Mouse (Mus musculus) kidney, adult 2 months (tissue): ENCODE data around the gene Ssr2. TPM values are rescaled to one million over a fixed set of nuclear protein-coding genes. Genes with fewer than 3 reads are reported as not detected.
"Not testable (repeated sequence)": the region's sequence is repeated elsewhere in the genome, so short reads cannot be mapped to it uniquely, and the experiment has no call there.

Source experiments
- DNase-seq: peaks from one replicate; pipeline ENCODE4 v3.0.0; 2021
- H3K27ac ChIP-seq: fragments of 200-500 bp; 2 replicates; pipeline ENCODE4 v1.5.1; 2012; ENCODE audit warnings: low read depth, low read length, control low read depth, inconsistent platforms; ENCODE audit not compliant: insufficient read depth
- H3K27me3 ChIP-seq: fragments of 200-500 bp; replicated peaks from 2 replicates; pipeline ENCODE4 v1.6.1; 2012; ENCODE audit warnings: mild to moderate bottlenecking, moderate library complexity, low read length, inconsistent platforms; ENCODE audit not compliant: control insufficient read depth, insufficient read depth
- H3K36me3 ChIP-seq: fragments of 200-500 bp; 2 replicates; pipeline ENCODE4 v1.6.1; 2012; ENCODE audit warnings: mild to moderate bottlenecking, moderate library complexity, low read length, inconsistent platforms; ENCODE audit not compliant: control insufficient read depth, insufficient read depth
- H3K4me1 ChIP-seq: fragments of 200-500 bp; 2 replicates; pipeline ENCODE4 v1.6.1; 2011; ENCODE audit warnings: low read length; ENCODE audit not compliant: control insufficient read depth, insufficient read depth
- H3K4me3 ChIP-seq: fragments of 200-500 bp; 2 replicates; pipeline ENCODE4 v1.5.1; 2011; ENCODE audit warnings: mild to moderate bottlenecking, low read depth, low read length, control low read depth; ENCODE audit not compliant: insufficient read depth
- CTCF ChIP-seq: fragments of 200-500 bp; conservative IDR thresholded peaks from 2 replicates; pipeline ENCODE4 v1.5.1; 2011; ENCODE audit warnings: low read depth, mild to moderate bottlenecking, control low read depth, low read length, moderate library complexity, mixed read lengths; ENCODE audit not compliant: insufficient read depth, insufficient read length
- POLR2A ChIP-seq: fragments of 200-500 bp; IDR thresholded peaks from one replicate; pipeline ENCODE4 v1.6.1; 2011; ENCODE audit warnings: low read depth, low read length, control low read depth
- WGBS: fragments of 180-500 bp; shearing (Covaris S2); methylation state at CpG from one replicate; pipeline ENCODE4 v1.1.7; 2018; 5-methylcytosine and 5-hydroxymethylcytosine counted together
- polyA plus RNA-seq: library from polyadenylated mRNA; depleted of rRNA; stranded (reverse); fragments of >200 nt; gene quantifications from 2 replicates; pipeline ENCODE4 v1.2.3, GENCODE M21; 2012

Ssr2 gene
- polyA plus RNA-seq, 1 experiment = 180 TPM

DNA sequence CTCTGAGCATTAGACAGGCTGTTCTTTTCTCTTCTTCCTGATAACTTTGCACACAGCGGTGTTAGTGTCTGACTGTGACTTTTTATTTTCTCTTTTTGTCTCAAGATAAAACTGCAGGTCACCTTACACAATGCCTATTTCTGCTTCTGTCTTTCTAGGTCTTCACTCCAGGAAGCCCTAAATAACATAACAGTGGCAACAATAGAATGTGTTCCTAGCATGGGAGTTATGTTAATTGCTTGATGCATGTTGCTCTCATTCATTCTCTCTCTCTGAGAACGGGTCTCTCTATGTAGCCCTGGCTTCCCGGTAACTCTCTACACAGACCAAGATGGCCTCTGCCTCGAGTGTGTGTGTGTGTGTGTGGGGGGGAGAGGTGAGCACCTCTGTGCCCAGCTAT lies 26.8 kb downstream of the Ssr2 start:
- H3K4me1 ChIP-seq = no peaks in the 10 kb centered on the region; the same call in 1 of the 2 replicates
- H3K27me3 ChIP-seq = no peaks in the 10 kb centered on the region
- 66% methylated on average over 4 of the region's 4 CpGs for WGBS
- no peak overlapping the region for H3K27ac ChIP-seq
- no peak for DNase-seq
- H3K36me3 ChIP-seq = no peaks in the 10 kb centered on the region
- TF ChIP-seq POLR2A (no peak), CTCF (no peak)
- no peak overlapping the region for H3K4me3 ChIP-seq

DNA sequence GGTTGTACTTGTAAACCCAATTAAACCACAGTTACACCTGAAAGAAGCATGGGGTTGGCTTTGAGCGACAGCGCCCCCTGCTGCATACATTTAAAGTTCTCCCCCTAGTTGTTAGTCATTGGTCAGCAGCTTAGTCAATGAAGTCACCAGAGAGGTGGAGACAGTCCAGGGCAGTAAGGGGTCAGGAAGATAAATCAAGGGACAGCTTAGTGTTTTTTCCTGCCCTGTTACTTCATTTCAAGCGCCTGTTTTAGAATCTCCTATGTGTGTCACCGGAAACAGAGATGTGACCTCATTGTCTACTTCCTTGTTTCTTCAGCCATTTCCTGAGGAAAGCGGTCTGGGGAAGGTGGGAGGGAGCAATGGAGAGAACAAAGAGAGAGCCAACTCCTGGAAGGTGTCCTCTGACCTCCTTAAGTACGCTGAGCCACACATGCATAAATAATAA lies 28.1 kb downstream of the Ssr2 start:
- WGBS = 6% methylated on average over 6 of the region's 6 CpGs
- Histone ChIP-seq H3K4me3 (no peak overlapping the region), H3K4me1 (no peaks in the 10 kb centered on the region; the same call in 1 of the 2 replicates), H3K27ac (peak overlapping the region; percentile 11; the same call in 1 of the 2 replicates), H3K36me3 (no peaks in the 10 kb centered on the region), H3K27me3 (no peaks in the 10 kb centered on the region)
- TF ChIP-seq CTCF = peak; percentile 94
- TF ChIP-seq POLR2A = no peak
- peak; percentile 94 for DNase-seq

DNA sequence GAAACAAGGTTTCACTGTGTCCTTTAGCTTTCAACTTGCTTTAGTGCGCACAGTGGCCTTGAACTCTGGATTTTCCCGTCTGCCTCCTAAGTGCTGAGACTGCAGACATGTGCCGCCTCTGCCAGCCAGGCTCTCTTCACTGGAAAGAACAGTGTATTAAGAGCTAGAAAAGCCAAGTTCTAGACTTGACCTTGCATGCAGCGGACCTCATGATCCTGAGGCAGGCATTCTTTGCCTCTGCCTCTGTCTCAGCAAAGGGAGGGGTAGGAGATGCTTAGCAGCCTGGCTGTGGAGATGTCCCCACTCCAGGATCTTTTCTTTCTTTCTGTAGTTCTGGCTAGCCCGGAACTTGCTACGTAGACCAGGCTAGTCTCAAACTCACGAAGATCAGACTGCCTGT lies 29.2 kb downstream of the Ssr2 start:
- Histone ChIP-seq H3K4me3 (no peak overlapping the region), H3K27me3 (no peaks in the 10 kb centered on the region), H3K4me1 (peaks cover 3% of the 10 kb centered on the region; the same call in 1 of the 2 replicates), H3K36me3 (no peaks in the 10 kb centered on the region), H3K27ac (no peak overlapping the region)
- TF ChIP-seq CTCF (no peak), POLR2A (no peak)
- WGBS = 91% methylated on average over 7 of the region's 7 CpGs
- no peak for DNase-seq

DNA sequence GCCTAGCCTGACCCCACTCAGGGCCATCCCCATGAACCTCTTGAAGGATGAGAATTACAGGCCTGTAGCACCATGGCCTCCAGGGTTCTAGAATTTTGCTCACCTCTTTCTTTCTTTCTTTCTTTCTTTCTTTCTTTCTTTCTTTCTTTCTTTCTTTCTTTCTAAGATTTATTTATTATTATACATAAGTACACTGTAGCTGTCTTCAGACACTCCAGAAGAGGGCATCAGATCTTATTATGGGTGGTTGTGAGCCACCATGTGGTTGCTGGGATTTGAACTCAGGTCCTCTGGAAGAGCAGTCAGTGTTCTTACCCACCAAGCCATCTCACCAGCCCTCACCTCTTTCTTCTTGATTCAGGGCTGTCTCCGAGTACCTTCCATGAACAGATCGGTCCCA lies 30.0 kb downstream of the Ssr2 start, which contains the start of gene Arhgef2:
Gene Arhgef2, plus strand, starts transcription at position 301 of the 400 bp plus-strand sequence.
- H3K27ac ChIP-seq, H3K36me3 ChIP-seq, H3K4me1 ChIP-seq, H3K4me3 ChIP-seq, DNase-seq, H3K27me3 ChIP-seq: not testable (repeated sequence)
- 94% methylated on average over 2 of the region's 2 CpGs for whole genome bisulfite sequencing

DNA sequence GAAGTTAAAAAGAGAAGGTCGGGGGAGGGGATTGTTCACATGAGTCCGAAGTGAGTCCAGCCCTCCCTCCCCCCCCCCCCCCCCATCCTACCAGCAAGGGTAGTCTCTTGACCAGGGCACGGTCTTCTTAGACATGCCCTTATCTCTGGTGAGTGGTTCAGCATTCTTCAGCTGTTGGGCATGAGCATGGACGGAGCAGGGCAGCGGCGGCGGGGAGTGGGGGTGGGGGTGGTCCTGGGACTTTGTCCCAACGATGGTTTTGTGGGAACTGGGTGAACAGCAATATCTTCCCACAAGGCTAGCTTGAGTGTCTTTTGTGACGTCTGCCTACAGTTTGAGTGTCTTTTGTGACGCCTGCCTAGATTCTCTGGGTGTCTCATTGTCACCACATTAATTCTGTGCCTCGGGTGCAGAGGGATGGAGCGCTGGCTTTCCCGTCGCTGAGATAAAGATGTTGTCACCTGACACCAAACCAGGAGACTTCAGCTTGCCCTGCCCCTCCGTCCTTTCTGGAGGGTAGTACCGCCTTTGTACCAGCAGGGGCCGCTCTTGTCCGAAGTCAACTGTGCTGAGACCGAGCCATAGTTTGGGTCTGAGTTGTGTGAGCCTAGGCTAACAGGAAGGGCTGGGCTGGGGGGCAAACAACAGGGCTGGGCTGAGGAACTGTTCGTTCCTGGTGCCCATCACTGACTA lies 31.5 kb downstream of the Ssr2 start:
- Histone ChIP-seq H3K36me3 (no peaks in the 10 kb centered on the region), H3K4me3 (peak overlapping the region; percentile 3; the same call in 1 of the 2 replicates), H3K27me3 (no peaks in the 10 kb centered on the region), H3K27ac (no peak overlapping the region), H3K4me1 (peaks cover 3% of the 10 kb centered on the region; the same call in 1 of the 2 replicates)
- peak; percentile 92 for DNase-seq
- 1% methylated on average over 20 of the region's 20 CpGs for WGBS
- TF ChIP-seq CTCF = peak; percentile 97
- TF ChIP-seq POLR2A = no peak

DNA sequence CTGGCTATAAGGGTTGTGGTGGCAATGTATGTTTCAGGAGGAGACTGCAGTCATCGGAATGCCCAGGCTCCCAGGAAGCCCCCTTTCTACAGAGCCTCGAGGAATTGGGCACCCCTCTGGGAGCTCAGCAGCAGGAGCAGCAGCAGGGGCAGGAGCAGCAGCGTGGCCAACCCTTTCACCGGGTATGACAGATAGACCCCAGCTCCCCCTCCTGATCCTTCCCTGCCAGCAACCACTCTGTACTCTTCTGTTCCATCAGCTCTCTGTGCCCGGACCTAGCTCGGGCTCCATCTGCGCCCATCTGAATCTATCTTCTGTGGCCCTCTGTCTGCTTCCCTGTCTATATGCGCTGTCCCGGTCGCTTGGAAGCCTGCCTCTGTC lies 32.1 kb downstream of the Ssr2 start:
- H3K4me3 ChIP-seq = peak overlapping the region; percentile 3; the same call in 1 of the 2 replicates
- H3K27me3 ChIP-seq = no peaks in the 10 kb centered on the region
- WGBS = 35% methylated on average over 10 of the region's 10 CpGs
- TF ChIP-seq CTCF = no peak
- TF ChIP-seq POLR2A = no peak
- peaks cover 3% of the 10 kb centered on the region; the same call in 1 of the 2 replicates for H3K4me1 ChIP-seq
- H3K36me3 ChIP-seq = no peaks in the 10 kb centered on the region
- no peak overlapping the region for H3K27ac ChIP-seq
- DNase-seq = no peak

DNA sequence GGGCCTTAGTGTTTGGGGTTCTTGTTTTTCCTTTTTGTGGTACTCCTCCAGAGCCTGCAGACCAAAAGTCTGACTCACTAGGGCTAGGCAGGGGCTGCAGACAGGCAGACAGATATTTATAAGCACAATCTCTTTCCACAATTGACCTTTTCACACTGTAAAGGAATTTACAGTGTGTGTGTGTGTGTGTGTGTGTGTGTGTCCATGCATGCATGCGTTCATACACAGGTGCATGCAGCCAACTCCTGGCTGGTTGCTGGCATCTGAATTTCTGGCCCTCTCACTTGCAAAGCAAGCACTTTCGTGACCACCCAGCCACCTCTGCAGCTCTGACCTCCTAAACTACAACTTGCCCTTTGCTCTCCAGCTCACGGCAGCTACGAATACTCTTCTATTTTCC lies 33.4 kb downstream of the Ssr2 start:
- no peak overlapping the region for H3K4me3 ChIP-seq
- WGBS = 41% methylated on average over 4 of the region's 4 CpGs
- TF ChIP-seq CTCF (no peak), POLR2A (no peak)
- peaks cover 3% of the 10 kb centered on the region; the same call in 1 of the 2 replicates for H3K4me1 ChIP-seq
- peak; percentile 58 for DNase-seq
- H3K27me3 ChIP-seq = no peaks in the 10 kb centered on the region
- no peaks in the 10 kb centered on the region for H3K36me3 ChIP-seq
- no peak overlapping the region for H3K27ac ChIP-seq
